Mouse (Mus musculus): ENCODE results near the gene Mrrf.

GRCm38 (mm10) chr2:36211785-36212184 is 75.6 kb downstream of the Mrrf start:
- TF ChIP-seq EP300 (optimal IDR thresholded peaks at IDR 0.05) (no peak), CTCF (IDR thresholded peaks at IDR 0.05; ENCODE audit: low read depth) (no peak)
